Mouse (Mus musculus): Measurements from ENCODE around the gene Pum1. TPM values are rescaled to one million over a fixed set of nuclear protein-coding genes. Genes with fewer than 3 reads are reported as not detected.
A peak's percentile ranks its signal among the peaks of the same experiment; 100 is the strongest.

Gene Pum1
- polyA plus RNA-seq, 2 experiments, result 69.5 to 83.8 TPM

GRCm38 (mm10) chr4:130663810-130664401 lies 785 bp downstream of the Pum1 start:
- H3K27ac ChIP-seq (replicated peaks; ENCODE audit: low read depth, low read length), result peak overlapping the region; percentile 97
- DNase-seq (ENCODE audit: low spot score) (peak; percentile 28), ATAC-seq (ENCODE audit: low FRiP score, low read depth) (peak; percentile 14; the same call in 1 of the 2 replicates)
- TF ChIP-seq POLR2A (IDR thresholded peaks at IDR 0.05; ENCODE audit: borderline replicate concordance, extremely low read depth, insufficient read depth, insufficient read length), result no peak
- H3K27me3 ChIP-seq (ENCODE audit: control insufficient read depth, insufficient read depth, low read length), result no peaks in the 10 kb centered on the region
- peak overlapping the region; percentile 97 for H3K4me3 ChIP-seq (replicated peaks; ENCODE audit: low read length)
- no peaks in the 10 kb centered on the region for H3K9me3 ChIP-seq (ENCODE audit: control insufficient read depth, low read length)
- WGBS, result 0% methylated on average over 22 of the region's 22 CpGs
- H3K36me3 ChIP-seq (ENCODE audit: control insufficient read depth, insufficient read depth, low read length), result peaks cover 4% of the 10 kb centered on the region
- H3K9ac ChIP-seq (ENCODE audit: low read depth, low read length, severe bottlenecking), result peak overlapping the region; percentile 100
- H3K4me2 ChIP-seq (replicated peaks; ENCODE audit: low read depth, low read length, severe bottlenecking), result peak overlapping the region; percentile 79
- peaks cover 11% of the 10 kb centered on the region for H3K4me1 ChIP-seq (ENCODE audit: control insufficient read depth, insufficient read depth, low read length)

GRCm38 (mm10) chr4:130664414-130665029 lies 1.4 kb downstream of the Pum1 start:
- no peak for TF ChIP-seq POLR2A (IDR thresholded peaks at IDR 0.05; ENCODE audit: borderline replicate concordance, extremely low read depth, insufficient read depth, insufficient read length)
- Histone ChIP-seq H3K9ac (ENCODE audit: low read depth, low read length, severe bottlenecking) (peak overlapping the region; percentile 100), H3K27me3 (ENCODE audit: control insufficient read depth, insufficient read depth, low read length) (no peaks in the 10 kb centered on the region), H3K4me2 (replicated peaks; ENCODE audit: low read depth, low read length, severe bottlenecking) (peak overlapping the region; percentile 79), H3K27ac (replicated peaks; ENCODE audit: low read depth, low read length) (peak overlapping the region; percentile 97; the same call in 1 of the 2 replicates), H3K4me1 (ENCODE audit: control insufficient read depth, insufficient read depth, low read length) (peaks cover 13% of the 10 kb centered on the region), H3K4me3 (replicated peaks; ENCODE audit: low read length) (peak overlapping the region; percentile 97), H3K9me3 (ENCODE audit: control insufficient read depth, low read length) (no peaks in the 10 kb centered on the region), H3K36me3 (ENCODE audit: control insufficient read depth, insufficient read depth, low read length) (peaks cover 8% of the 10 kb centered on the region)
- ATAC-seq (ENCODE audit: low FRiP score, low read depth) (no peak), DNase-seq (ENCODE audit: low spot score) (no peak)
- WGBS, result 3% methylated on average over 7 of the region's 7 CpGs

- DNase-seq (ENCODE audit: low spot score), result no peak
- Histone ChIP-seq H3K27me3 (ENCODE audit: control insufficient read depth, insufficient read depth, low read length) (no peaks in the 10 kb centered on the region), H3K9me3 (ENCODE audit: control insufficient read depth, low read length) (no peaks in the 10 kb centered on the region), H3K36me3 (ENCODE audit: control insufficient read depth, insufficient read depth, low read length) (peaks cover 10% of the 10 kb centered on the region), H3K9ac (ENCODE audit: low read depth, low read length, severe bottlenecking) (no peak overlapping the region), H3K4me2 (replicated peaks; ENCODE audit: low read depth, low read length, severe bottlenecking) (peak overlapping the region; percentile 79; the same call in 1 of the 2 replicates), H3K4me1 (ENCODE audit: control insufficient read depth, insufficient read depth, low read length) (peaks cover 13% of the 10 kb centered on the region), H3K4me3 (replicated peaks; ENCODE audit: low read length) (peak overlapping the region; percentile 97; the same call in 1 of the 2 replicates), H3K27ac (replicated peaks; ENCODE audit: low read depth, low read length) (no peak overlapping the region)
- WGBS, result 0% methylated on average over 1 of the region's 1 CpGs
- ATAC-seq (ENCODE audit: low FRiP score, low read depth), result no peak
- TF ChIP-seq POLR2A (IDR thresholded peaks at IDR 0.05; ENCODE audit: borderline replicate concordance, extremely low read depth, insufficient read depth, insufficient read length), result no peak
Observed at GRCm38 (mm10) chr4:130665176-130665575, 2.1 kb downstream of the Pum1 start.

GRCm38 (mm10) chr4:130667686-130668085 lies 4.6 kb downstream of the Pum1 start:
- Histone ChIP-seq H3K9ac (ENCODE audit: low read depth, low read length, severe bottlenecking) (no peak overlapping the region), H3K36me3 (ENCODE audit: control insufficient read depth, insufficient read depth, low read length) (peaks cover 35% of the 10 kb centered on the region), H3K27ac (replicated peaks; ENCODE audit: low read depth, low read length) (no peak overlapping the region), H3K4me3 (replicated peaks; ENCODE audit: low read length) (no peak overlapping the region), H3K4me1 (ENCODE audit: control insufficient read depth, insufficient read depth, low read length) (peaks cover 13% of the 10 kb centered on the region), H3K4me2 (replicated peaks; ENCODE audit: low read depth, low read length, severe bottlenecking) (no peak overlapping the region; the same call in 1 of the 2 replicates), H3K9me3 (ENCODE audit: control insufficient read depth, low read length) (no peaks in the 10 kb centered on the region), H3K27me3 (ENCODE audit: control insufficient read depth, insufficient read depth, low read length) (no peaks in the 10 kb centered on the region)
- 53% methylated on average over 2 of the region's 2 CpGs for WGBS
- ATAC-seq (ENCODE audit: low FRiP score, low read depth) (no peak), DNase-seq (ENCODE audit: low spot score) (no peak)
- no peak for TF ChIP-seq POLR2A (IDR thresholded peaks at IDR 0.05; ENCODE audit: borderline replicate concordance, extremely low read depth, insufficient read depth, insufficient read length)

GRCm38 (mm10) chr4:130668541-130668940 lies 5.4 kb downstream of the Pum1 start:
- ATAC-seq (ENCODE audit: low FRiP score, low read depth) (no peak), DNase-seq (ENCODE audit: low spot score) (no peak)
- Histone ChIP-seq H3K4me3 (replicated peaks; ENCODE audit: low read length) (no peak overlapping the region), H3K9me3 (ENCODE audit: control insufficient read depth, low read length) (no peaks in the 10 kb centered on the region), H3K27me3 (ENCODE audit: control insufficient read depth, insufficient read depth, low read length) (no peaks in the 10 kb centered on the region), H3K36me3 (ENCODE audit: control insufficient read depth, insufficient read depth, low read length) (peaks cover 43% of the 10 kb centered on the region), H3K4me2 (replicated peaks; ENCODE audit: low read depth, low read length, severe bottlenecking) (no peak overlapping the region), H3K27ac (replicated peaks; ENCODE audit: low read depth, low read length) (no peak overlapping the region), H3K9ac (ENCODE audit: low read depth, low read length, severe bottlenecking) (no peak overlapping the region), H3K4me1 (ENCODE audit: control insufficient read depth, insufficient read depth, low read length) (peaks cover 13% of the 10 kb centered on the region)
- WGBS, result 50% methylated on average over 2 of the region's 2 CpGs
- TF ChIP-seq POLR2A (IDR thresholded peaks at IDR 0.05; ENCODE audit: borderline replicate concordance, extremely low read depth, insufficient read depth, insufficient read length), result no peak
